Mouse (Mus musculus) naive thymus-derived CD4-positive, alpha-beta T cell, adult 5 months (primary cell): ENCODE measurements around the gene Pear1. TPM values are rescaled to one million over a fixed set of nuclear protein-coding genes. Genes with fewer than 3 reads are reported as not detected.

ENCODE experiments used
- polyA plus RNA-seq: library from polyadenylated mRNA; unstranded; fragments of 100-300 nt; shearing (Covaris generic); gene quantifications from one replicate; pipeline ENCODE4 v1.2.1, GENCODE M21; 2017

The Pear1 gene
- polyA plus RNA-seq, result 20.4 TPM

GRCm38 (mm10) chr3:87824206-87824605, at the start of gene Pear1:
TSS of gene Pear1 (minus strand) at chr3:87824306.

GRCm38 (mm10) chr3:87846650-87847110, 22.6 kb upstream of the Pear1 start, which contains the start of gene Sh2d2a:
TSS of gene Sh2d2a (plus strand) at chr3:87846755.

GRCm38 (mm10) chr3:87796736-87797334, 27.3 kb downstream of the Pear1 start, which contains the start of gene Insrr:
TSS of gene Insrr (plus strand) at chr3:87796951.

GRCm38 (mm10) chr3:87794922-87795325, 29.2 kb downstream of the Pear1 start, which contains the start of gene Ntrk1:
TSS of gene Ntrk1 (minus strand) at chr3:87795162.

GRCm38 (mm10) chr3:87748431-87748830, 75.7 kb downstream of the Pear1 start, which contains the start of gene Lrrc71:
TSS of gene Lrrc71 (minus strand) at chr3:87748625.

Other genes with a start within 250 kb of the Pear1 start
- 27.1 TPM for gene Arhgef11, start 206.7 kb downstream of the Pear1 start, polyA plus RNA-seq
- 0.29 TPM for gene Lrrc71, start 75.7 kb downstream of the Pear1 start, polyA plus RNA-seq
- gene Ntrk1, start 29.1 kb downstream of the Pear1 start, polyA plus RNA-seq, result not detected
- gene Insrr, start 27.4 kb downstream of the Pear1 start, polyA plus RNA-seq, result not detected
- 585 TPM for gene Sh2d2a, start 22.4 kb upstream of the Pear1 start, polyA plus RNA-seq
- gene Prcc, start 61.3 kb upstream of the Pear1 start, polyA plus RNA-seq, result 19.8 TPM
- 154 TPM for gene Hdgf, start 82.0 kb upstream of the Pear1 start, polyA plus RNA-seq
- 125 TPM for gene Mrpl24, start 95.2 kb upstream of the Pear1 start, polyA plus RNA-seq
- gene Isg20l2, start 106.0 kb upstream of the Pear1 start, polyA plus RNA-seq, result 39.1 TPM
- gene Rrnad1, start 106.4 kb upstream of the Pear1 start, polyA plus RNA-seq, result 20.3 TPM
- gene Crabp2, start 124.4 kb upstream of the Pear1 start, polyA plus RNA-seq, result not detected
- gene Nes, start 146.8 kb upstream of the Pear1 start, polyA plus RNA-seq, result 0.10 TPM
- gene Bcan, start 175.9 kb upstream of the Pear1 start, polyA plus RNA-seq, result not detected
- gene Hapln2, start 203.3 kb upstream of the Pear1 start, polyA plus RNA-seq, result not detected
- 28.3 TPM for gene Gpatch4, start 218.8 kb upstream of the Pear1 start, polyA plus RNA-seq
- gene Naxe, start 234.2 kb upstream of the Pear1 start, polyA plus RNA-seq, result 37.9 TPM